Mouse (Mus musculus) adrenal gland, postnatal 14 days (tissue): ENCODE data around the gene Ccser1. TPM values are rescaled to one million over a fixed set of nuclear protein-coding genes. Genes with fewer than 3 reads are reported as not detected.

Source experiments
- DNase-seq: peaks from one replicate; pipeline ENCODE4 v3.0.0; 2021; ENCODE audit warnings: mixed read lengths
- long read RNA-seq, 2 experiments: library from polyadenylated mRNA; stranded (forward); transcript quantifications; one replicate each; pipeline ENCODE4 v2.0.0; 2021
- total RNA-seq: library from RNA; stranded (reverse); gene quantifications from 2 replicates; pipeline ENCODE4 v1.2.3, GENCODE M21; 2021

The Ccser1 gene
- total RNA-seq, result 3.8 and 5.3 TPM in 2 replicates
- long read RNA-seq, experiment 1, partial matches to known transcripts, result 0 of 2 reads
- long read RNA-seq, experiment 1, other reads (novel, unspliced or antisense), result 2 of 2 reads
- long read RNA-seq, experiment 2, partial matches to known transcripts, result 0 of 1 reads
- long read RNA-seq, experiment 2, other reads (novel, unspliced or antisense), result 1 of 1 reads

- DNase-seq, result peak; percentile 78
These were observed at the start of gene Ccser1 for GRCm38 (mm10) chr6:61179949-61180755. Gene Ccser1, plus strand, starts transcription at chr6:61180324.

- no peak for DNase-seq
These were observed 43.7 kb upstream of the Ccser1 start for GRCm38 (mm10) chr6:61136436-61136835.

GRCm38 (mm10) chr6:61143031-61143430, 37.1 kb upstream of the Ccser1 start:
- DNase-seq, result no peak

GRCm38 (mm10) chr6:61152924-61153323, 27.2 kb upstream of the Ccser1 start:
- DNase-seq, result no peak

GRCm38 (mm10) chr6:61154654-61155053, 25.5 kb upstream of the Ccser1 start:
- DNase-seq, result no peak

- DNase-seq, result no peak
These were observed 25.0 kb upstream of the Ccser1 start for GRCm38 (mm10) chr6:61155059-61155629.

GRCm38 (mm10) chr6:61155718-61156117, 24.4 kb upstream of the Ccser1 start:
- DNase-seq, result no peak

- no peak for DNase-seq
These were observed 18.0 kb upstream of the Ccser1 start for GRCm38 (mm10) chr6:61162117-61162516.

GRCm38 (mm10) chr6:61166891-61167290, 13.2 kb upstream of the Ccser1 start:
- DNase-seq, result no peak

- DNase-seq, result no peak
These were observed 4.0 kb upstream of the Ccser1 start for GRCm38 (mm10) chr6:61176126-61176525.

- DNase-seq, result no peak
These were observed 2.6 kb upstream of the Ccser1 start for GRCm38 (mm10) chr6:61177476-61177875.

GRCm38 (mm10) chr6:61179641-61179948, 529 bp upstream of the Ccser1 start:
- no peak for DNase-seq

GRCm38 (mm10) chr6:61180756-61181191, 650 bp downstream of the Ccser1 start:
- peak; percentile 14 for DNase-seq

- DNase-seq, result no peak
These were observed 8.9 kb downstream of the Ccser1 start for GRCm38 (mm10) chr6:61189029-61189428.

GRCm38 (mm10) chr6:61191597-61192386, 11.7 kb downstream of the Ccser1 start:
- no peak for DNase-seq

GRCm38 (mm10) chr6:61203344-61203743, 23.2 kb downstream of the Ccser1 start:
- no peak for DNase-seq

GRCm38 (mm10) chr6:61206042-61206441, 25.9 kb downstream of the Ccser1 start:
- no peak for DNase-seq

- DNase-seq, result no peak
These were observed 26.5 kb downstream of the Ccser1 start for GRCm38 (mm10) chr6:61206619-61207018.

- DNase-seq, result no peak
These were observed 30.1 kb downstream of the Ccser1 start for GRCm38 (mm10) chr6:61210061-61210737.

GRCm38 (mm10) chr6:61215705-61216104, 35.6 kb downstream of the Ccser1 start:
- no peak for DNase-seq

GRCm38 (mm10) chr6:61216514-61216913, 36.4 kb downstream of the Ccser1 start:
- no peak for DNase-seq

- DNase-seq, result no peak
These were observed 37.6 kb downstream of the Ccser1 start for GRCm38 (mm10) chr6:61217717-61218116.
